Mouse (Mus musculus): ENCODE measurements around the gene Syne1.

GRCm38 (mm10) chr10:5070941-5071231 is 480.4 kb downstream of the Syne1 start:
- TF ChIP-seq CTCF (IDR thresholded peaks at IDR 0.05; ENCODE audit: low read depth, low read length) (no peak), POLR2A (IDR thresholded peaks at IDR 0.05; ENCODE audit: borderline replicate concordance, low read depth, low read length) (no peak)

All from bone marrow macrophage, adult 2 months (primary cell).